Mouse (Mus musculus): ENCODE measurements around the gene Ephb2.

Gene Ephb2

DNA sequence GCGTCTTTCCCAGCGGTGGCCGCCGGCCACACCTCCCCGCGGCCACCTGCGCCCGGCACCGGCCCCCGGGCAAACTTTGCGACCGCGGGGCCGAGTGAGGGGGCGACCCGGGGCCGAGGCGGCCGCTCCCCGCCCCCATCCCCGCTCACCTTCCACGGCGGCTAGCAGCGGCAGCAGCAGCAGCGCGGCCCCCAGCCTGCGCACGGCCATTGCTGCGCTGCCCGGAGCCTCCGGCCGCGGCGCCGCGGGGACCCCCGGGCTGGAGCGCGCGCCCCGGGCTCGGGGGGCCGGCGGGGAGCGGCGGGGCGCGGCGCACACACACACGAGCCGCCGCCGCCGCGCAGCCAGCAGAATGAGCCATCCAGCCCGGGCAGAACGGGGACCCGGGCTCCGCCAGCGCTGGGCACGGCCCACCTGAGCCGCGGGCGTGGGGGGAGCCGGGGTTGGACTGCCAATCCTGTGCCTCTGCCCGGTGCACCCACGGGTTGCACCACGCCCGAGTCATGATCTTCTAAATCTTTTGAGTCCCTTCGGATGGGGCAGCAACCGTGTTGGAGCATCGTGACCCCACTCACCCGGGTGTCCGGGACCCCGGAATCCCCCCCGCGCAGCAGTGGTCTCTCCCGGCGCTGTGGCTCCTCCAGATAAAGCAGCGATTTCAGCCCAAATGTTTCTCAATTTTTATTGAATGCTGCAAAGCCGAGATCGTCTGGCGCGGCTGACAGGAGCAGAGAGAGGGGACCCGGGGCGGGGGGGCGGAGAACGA, at the start of gene Ephb2:
Gene Ephb2, minus strand, starts transcription at position 368 of the 766 bp plus-strand sequence.
- DNase-seq: peak; percentile 82

DNA sequence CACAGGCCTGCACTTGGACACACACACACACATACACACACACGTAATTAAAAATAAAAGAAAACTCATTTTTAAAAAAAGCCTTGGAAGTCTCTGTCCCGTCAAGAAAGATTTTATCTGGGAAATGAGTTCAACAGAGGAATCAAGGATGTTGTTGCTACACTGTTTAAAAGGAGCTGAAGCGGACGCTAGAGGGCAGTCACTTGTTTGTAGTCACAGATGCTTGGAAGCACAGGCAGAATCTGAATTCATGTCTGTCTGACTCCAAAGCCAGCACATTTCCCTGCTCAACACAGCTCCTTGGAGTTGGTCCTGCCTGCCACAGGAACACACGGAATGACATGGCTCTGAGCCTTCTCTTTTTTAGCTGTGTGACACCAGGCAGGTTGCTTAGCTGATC, 42.8 kb upstream of the Ephb2 start:
- DNase-seq: no peak

DNA sequence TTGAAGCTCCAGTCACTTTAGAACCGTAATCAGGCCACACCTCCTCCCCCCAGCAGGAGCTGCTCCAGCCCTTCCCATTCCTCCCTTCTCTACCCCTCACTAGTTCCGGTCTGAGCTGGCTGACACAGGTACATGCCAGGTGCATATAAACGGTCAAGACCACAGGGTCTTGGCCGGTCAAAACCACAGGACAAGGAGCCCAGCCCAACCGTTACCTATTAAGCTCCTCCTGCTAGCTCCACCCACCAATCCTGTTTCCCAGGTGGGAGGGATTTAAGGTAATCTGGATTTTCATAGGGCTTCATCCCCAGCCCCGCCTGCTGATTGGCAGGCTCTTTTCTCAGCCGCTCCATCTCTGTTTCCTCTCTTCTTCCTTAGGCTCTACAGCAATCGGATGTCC, 42.4 kb upstream of the Ephb2 start:
- no peak for DNase-seq

DNA sequence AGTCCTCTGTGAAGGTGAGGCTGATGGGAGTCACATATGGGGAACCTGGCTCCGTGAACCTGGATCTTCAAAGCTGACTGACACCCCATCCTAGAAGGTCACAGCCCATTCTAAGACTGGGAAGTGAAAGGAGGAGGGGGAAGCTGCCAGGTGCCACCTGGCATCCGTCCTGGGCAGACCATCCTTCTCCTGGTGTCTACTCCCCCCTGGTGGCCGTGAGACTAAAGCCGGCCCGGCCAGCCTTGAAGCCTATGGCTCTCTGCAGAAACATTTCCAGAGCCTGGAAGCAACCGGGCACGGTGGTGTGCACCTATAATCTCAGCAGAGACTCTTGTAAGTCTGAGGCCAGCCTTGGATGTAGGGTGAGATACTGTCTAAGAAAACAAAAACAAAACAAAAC, 41.2 kb upstream of the Ephb2 start:
- peak; percentile 18 for DNase-seq

DNA sequence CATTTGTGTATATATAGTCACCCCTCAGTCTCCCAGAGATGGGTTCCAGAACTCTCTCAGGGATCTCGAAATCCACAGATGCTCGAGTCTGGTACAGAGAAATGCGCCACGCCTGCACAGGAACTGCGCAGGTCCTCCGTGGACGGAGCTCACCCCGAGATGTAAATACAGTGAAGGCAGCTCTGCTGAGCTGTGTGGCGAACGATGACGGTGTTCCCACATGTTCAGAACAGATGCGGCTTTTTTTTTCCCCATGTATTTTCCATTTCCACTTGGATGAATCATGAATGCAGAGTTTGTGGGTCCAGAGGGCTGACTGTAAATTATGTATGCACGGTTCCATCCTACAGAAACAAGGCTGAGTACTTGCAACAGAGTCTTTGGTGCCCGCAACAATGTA, 39.2 kb upstream of the Ephb2 start:
- no peak for DNase-seq

DNA sequence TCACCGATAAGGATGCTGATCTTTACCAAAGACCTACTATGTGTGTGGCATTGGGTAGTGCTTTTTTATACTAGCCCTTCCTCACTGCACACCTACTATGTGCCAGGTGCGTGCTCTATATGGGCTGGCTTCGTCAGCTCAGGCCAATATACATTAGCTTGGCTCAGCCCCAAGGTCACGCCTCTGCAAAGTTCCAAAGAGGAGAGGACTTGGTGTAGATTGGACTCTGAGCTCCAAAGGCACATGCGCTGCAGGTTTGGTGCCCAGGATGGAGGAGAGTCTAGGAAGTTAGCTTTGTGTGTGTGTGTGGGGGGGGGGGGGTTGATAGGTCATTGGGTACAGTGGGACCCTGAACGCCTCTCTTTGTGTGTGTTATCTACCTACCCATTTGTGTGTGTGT, 32.6 kb upstream of the Ephb2 start:
- DNase-seq: no peak

DNA sequence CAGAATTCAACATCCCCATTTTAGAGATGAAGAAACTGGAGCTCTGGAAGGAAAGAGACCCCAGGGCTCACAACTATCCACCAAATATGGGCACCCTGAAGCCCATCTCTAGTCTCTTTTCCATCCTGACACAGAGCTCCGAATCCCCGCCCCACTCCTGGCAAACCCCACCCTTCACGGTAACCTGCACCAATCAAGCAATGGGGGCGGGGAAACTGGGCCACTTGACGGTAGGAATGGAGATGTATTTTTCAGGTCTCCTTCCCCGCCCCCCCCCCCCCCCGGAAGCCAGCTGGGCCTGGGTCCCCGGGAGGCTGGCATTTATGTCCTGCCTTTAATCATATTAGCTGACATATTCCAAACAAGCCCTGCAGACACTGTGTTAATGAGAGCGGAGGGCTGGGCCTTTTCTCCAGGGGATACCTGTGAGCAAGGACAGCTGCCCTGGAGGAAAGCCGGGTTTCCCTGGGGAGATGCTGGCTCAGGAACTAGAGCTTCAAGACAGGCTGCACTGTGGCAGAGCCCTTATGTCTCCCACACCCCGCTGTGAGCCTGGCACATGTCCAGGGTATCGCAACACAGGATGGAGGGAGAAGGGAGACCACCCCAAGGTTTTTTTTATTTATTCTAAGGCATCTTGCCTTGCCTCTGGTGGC, 32.0 kb upstream of the Ephb2 start:
- DNase-seq: peak; percentile 18

DNA sequence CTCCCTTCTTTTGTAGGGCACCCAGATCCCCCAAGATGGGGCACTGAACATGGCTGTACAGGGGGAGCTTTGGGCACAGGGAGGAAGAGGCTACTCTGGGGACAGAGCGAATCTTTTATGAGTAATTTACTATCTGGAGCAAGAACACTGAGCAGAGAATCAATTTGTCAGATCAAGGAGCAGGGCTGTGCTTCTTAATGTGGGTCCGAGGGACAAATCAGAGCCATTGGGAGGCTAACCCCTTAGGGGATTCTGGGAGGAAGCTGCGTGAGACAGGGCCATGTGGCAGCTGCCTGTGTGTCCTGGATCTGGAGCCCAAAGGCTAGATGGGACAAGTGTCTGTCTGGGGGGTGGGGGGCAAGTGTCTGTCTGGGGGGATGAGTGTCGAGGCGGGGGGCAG, 29.7 kb upstream of the Ephb2 start:
- DNase-seq: no peak

DNA sequence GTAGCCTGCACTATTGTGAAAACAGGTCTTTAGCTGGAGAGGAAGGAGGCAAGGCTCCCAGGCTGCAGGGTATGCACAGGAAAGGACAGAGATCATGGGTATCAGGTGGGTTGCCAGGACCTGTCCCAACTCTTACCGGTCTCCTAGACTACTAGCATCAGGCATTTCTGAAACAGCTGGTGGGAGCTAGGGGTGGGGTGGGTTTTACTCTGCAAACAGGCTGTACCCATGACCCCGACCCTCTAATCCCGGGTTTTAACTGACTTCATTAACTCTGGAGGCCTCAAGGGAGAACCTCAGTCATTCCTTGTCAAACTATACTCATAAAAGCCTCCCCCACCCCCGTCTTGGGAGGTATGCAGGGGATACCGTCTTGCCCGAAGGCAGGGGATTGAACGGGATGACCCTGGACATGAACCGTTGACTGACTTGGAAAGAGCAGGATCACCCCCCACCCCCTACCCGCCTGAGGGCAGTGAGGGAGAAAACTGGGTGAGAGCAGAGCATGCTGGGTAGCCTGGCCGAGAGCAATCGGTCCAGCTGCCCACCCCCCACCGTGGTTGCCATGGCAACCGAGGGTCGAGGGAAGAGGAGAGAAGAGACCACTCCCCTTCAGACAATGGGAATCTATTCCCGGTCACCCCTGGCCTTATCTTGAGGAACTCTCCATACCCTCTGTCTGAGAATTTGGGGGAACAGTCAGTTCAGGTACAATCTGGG, 29.1 kb upstream of the Ephb2 start:
- DNase-seq: no peak

DNA sequence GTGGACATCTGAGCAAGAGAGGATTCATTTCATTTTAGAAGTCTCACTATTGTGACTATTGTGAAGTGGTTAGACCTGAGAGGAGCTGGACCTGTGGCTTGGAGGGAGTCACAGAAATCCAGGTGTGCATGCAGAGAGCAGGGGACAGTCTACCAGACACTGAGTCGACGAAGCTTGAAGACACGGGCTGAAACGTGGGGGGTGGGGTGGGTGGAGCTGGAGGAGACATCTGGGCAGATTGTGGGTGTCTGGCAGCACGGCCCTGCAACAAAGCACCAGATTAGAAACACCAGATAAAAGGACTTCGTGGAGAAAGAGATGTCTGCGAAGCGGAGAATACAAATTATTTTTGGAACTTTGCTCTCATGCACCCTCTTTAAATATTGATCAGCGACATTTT, 27.7 kb upstream of the Ephb2 start:
- DNase-seq: no peak

DNA sequence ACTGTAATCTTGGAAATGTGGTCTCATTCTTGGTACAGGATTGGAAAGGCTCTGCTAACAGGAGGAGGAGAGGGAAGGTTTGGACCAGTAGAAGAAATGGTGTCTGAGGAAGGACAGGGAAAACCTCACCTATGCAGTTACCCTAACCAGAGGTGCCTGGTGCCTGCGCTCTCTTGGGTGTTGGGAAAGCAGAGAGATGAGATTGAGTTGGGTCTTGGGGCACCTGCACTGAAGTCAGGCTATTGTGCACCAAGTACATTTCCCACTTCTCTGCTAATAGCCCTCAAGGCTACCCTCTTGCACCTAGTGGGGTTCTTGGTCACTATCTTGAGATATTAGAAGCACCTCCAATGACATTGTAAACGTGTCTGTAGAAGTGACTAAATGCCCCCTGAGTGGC, 26.6 kb upstream of the Ephb2 start:
- DNase-seq: no peak

DNA sequence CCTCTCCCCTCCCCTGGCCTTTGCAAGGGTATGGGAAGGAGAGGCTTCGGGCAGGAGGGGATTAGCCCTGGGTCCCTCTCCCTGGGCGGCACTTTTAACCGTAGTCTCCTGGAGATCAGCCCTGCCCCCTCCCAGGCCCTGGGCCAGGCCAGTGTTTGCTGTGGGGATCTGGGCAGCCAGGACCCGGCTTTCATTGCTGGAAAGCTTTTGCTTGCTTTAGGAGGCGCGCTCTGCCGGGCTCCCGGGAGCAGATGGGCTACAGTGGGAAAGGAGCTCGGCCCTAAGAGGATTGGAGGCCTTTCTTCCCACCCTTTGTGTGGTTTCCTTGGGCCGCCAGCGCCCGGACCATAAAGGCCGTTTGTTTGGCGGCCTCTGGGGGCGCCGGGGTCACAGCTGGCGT, 26.0 kb upstream of the Ephb2 start:
- DNase-seq: no peak

DNA sequence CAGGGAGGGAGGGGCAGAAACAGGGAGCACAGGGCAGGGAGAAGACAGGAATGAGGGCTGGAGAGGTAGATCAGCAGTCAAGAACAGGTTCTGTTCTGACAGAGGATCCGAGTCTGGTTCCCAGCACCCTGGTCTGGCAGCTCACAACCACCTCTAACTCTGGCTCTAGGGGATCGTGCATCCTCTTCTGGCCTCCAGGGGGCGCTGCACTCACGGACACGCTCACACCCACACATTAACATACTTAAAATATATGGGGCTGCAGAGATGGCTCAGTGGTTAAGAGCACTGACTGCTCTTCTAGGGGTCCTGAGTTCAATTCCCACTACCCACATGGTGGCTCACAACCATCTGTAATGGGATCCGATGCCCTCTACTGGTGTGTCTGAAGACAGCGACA, 24.2 kb upstream of the Ephb2 start:
- no peak for DNase-seq

DNA sequence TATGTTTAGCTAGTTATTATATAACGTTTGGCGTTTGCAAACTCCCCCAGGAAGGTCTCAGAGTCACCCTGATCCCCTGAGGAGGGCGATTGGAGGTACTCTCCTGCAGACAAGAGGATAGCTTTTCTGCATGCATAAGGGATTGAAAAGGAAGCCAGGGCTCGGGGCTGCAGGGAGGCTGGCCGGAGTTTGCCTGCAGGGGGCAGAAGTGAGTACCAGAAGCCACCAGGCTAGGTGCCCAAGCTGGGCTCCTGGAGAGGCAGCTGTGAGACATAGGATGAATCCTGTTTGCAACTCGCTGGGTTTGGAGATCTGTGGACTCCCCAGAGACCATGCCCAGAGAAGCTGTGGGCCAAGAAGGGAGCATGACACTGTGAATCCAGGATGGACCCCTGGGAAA, 19.3 kb upstream of the Ephb2 start:
- DNase-seq: no peak

DNA sequence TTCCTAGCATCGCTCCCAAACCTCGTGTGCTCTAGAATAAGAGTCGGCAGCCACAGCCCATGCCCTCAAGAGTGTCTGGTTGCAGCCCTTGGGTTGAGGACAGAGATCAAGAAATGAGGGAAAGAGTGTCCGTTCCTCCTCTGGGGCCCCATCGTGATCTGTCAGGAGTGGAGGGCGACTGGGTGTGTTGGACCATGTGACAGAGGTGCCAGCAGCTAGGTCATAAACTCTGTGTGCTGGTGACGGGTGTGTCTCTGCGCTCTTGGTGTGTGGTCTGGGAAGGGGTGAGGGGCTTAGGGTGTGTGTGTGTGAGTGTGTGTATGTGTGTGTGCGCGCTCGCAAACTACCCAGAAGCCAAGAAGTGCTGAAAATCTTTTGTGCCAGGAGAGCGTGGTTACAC, 17.2 kb upstream of the Ephb2 start:
- no peak for DNase-seq

DNA sequence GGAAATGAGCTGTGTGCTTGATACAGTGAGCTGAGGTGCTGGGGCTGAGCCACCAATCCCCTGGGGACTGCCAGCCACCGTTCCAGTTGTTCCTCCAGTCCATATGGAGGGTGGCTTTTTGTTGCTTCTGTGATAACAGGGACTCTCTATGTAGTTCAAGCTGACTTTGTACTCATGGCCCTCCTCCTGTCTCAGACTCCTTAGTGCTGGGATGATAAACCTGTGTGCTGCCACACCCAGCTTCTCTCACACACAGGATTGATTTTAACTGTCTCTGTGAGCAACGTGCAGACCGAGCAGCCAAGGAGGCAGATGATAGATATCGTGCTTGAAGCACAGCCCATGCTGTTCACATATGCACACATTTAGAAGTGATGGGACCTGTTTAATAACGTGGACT, 16.3 kb upstream of the Ephb2 start:
- no peak for DNase-seq

DNA sequence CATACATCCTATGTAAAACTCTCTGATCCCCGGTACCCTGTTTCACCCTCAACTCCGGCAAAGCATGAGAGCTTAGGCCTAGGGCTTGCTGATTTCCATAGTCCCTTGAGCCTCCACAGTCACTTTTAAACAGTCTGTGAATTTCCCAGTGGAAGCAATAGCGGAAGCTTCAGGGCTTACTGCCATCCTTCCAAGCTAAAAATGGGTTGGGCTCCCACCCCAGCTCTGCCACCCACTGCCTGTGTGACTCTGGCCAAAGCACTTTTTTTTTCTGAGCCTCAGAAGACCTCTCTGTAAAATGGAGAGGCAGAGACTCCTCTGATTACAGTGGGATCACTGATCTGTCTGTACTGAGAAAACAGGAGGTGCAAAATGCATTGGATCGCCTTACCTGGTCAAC, 12.8 kb upstream of the Ephb2 start:
- DNase-seq: no peak

DNA sequence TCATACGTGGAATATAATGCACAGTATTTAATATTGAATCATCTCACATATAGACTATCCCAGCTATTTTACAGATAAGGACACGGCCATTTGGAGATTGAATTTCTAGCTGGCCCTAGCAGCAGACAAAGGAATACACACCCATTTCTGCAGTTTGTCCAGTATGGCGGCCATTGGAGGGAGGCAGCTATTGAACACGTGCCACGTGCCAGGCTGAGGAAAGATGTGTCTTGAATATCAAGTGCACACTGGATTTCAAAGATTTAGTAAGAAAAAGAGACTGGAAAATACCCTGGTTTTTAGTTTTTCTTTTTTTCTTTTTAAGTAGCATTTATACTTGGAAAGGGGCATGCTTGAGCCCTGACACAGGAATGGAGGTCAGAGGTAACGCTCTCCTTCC, 11.4 kb upstream of the Ephb2 start:
- no peak for DNase-seq

DNA sequence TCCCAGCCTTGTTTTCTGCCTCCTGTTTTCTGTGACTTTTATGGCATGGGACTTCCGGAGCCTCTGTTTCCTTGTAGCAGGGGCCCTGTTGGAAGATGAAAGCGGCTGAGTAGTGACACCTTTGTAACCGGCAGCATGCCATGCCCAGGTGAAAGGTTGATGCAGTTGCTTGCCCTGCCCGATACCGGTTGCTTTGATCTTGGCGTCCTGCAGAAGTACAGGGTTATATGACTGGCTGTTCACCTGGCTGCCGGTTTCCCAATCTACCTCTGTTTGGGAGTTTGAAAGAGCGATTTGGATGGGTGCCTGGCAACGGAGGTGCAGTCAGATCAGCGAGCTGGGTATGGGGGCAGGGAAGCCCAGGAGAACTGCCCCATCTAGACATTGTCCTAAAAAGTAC, 7.0 kb upstream of the Ephb2 start:
- no peak for DNase-seq

DNA sequence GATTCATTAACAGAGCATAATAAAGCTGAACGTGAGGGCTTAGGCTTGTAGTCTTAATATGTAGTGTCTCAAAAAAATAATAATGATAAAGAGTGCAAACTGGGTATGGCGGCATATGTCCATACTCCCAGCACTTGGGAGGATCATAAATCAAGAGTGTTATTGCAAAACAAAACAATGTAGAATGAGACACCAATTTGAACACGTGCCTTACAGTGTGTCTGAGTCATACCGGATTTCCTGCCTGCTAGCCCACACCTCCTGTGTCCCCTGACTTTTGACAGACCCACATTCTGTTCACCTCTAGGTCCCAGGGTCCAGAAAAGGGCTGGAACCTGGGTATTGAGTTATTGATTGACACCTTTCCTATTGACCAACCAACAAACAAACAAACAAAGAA, 6.2 kb upstream of the Ephb2 start:
- DNase-seq: no peak

DNA sequence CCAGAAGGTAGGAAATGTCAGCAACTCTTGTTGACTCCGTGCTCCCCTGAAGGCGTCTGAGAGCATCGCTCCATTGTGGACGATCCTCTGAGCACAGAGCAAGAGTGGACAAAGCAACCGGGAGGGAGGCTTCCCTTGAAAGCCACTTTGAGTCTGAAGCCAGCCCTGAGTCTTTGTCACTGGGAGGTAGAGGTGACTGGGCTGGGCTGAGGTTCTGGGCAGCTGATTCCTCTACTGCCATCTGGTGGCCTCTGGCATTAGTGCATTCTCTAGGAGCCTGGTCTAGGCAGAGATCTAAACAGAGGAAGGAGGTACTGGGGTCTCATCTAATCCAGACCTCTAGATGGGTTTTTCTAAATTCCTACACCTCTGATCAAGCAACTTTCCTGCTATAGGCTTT, 5.3 kb upstream of the Ephb2 start:
- peak; percentile 82 for DNase-seq

DNA sequence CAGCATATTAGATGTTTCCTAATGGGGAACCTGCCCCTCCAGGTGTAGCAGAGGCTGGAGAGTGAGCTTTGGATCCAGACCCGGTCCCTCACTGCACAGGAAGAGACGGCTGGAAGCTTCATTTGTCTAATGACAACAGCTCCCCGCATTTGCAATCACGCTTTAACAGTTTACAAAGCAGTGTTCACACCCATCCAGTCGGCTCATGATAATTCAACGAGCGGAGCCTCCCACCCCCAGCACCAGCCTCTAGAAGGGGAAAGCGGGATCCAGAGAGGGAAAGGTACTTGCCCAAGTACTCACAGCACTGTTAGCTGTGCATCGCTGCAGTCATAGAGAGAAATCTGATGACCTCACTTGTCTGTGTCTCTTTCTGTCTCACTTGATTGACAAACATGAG, 2.7 kb upstream of the Ephb2 start:
- no peak for DNase-seq

DNA sequence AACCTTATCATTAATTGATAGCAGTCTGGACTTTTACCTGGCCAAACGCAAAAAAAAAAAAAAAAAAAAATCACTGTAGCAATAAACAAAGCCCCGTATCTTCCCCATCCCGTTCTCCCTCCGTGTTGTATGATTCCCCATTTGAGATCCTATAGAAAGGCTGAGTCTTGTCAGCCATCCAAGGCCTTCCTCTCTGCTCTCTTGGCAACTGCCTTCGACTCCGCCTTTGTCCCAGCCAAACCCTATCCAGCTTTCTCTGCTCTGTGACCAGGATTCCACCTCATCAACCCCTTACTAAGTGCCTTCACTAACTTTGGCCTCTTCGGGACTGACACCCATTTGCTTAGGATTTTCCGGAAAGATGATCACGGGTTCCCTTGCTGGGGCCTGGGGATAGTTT, 2.2 kb upstream of the Ephb2 start:
- DNase-seq: no peak

DNA sequence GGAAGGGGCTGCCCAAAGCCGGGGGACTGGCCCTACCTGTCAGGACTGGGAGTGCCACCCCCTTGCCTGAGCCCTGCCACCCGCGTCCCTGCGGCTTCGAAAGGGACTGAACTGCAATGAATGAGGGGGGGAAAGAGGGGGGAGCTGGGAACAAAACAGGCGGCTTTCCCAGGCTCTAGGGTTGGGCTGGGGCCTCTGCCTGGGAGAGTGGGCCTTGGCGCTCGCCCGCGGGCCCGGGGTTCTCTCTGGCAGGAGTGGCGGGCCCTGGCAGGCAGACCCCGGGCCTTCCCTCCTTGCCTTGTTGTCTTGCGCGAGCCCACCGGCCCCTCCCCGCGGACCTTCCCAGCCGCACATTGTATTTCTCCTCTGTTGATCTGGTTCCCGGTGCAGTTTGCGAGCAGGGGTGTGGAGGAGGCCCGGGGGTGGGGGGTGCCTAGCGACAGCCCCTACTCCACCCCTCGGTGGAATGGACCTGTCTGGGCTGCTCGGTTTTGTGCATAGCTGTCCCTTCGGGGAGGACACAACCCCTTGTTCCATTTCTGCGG, 671 bp upstream of the Ephb2 start:
- DNase-seq: peak; percentile 42
